Mouse (Mus musculus): ENCODE data around the gene Znrf3.
"Not testable (repeated sequence)": the region's sequence is repeated elsewhere in the genome, so short reads cannot be mapped to it uniquely, and the experiment has no call there.

The Znrf3 gene

DNA sequence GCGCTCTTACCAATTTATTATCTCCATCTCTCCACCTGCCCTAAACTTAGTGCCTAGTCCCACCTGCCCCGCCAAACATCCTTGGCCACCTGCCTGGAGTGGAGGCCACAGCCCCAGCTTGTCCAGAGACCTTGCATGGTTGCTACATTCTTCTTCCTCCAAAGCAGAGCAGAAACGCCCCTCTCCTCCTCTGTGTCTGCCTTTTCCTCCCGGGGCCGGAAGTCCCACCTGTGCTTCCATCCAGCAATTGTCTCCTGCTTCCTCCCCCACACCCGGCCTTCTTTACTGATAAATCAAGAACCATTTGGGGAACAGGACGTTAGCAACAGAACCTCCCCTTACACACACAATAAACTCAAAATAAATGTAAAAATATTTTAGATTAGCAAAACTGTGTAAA, 33.5 kb upstream of the Znrf3 start:
- H3K4me1 ChIP-seq (replicated peaks; ENCODE audit: low read depth, low read length): peaks cover 72% of the 10 kb centered on the region
- no peaks in the 10 kb centered on the region for H3K9me3 ChIP-seq (ENCODE audit: low read length)
- peaks cover 27% of the 10 kb centered on the region for H3K36me3 ChIP-seq (ENCODE audit: insufficient read depth, low read length)
- TF ChIP-seq NANOG (IDR thresholded peaks at IDR 0.05; ENCODE audit: borderline replicate concordance, low read length) (no peak), CTCF (conservative IDR thresholded peaks at IDR 0.05; ENCODE audit: low read length) (no peak), POU5F1 (IDR thresholded peaks at IDR 0.05; ENCODE audit: borderline replicate concordance, low read length) (no peak)
- H3K27me3 ChIP-seq (ENCODE audit: insufficient read depth, low read length): no peaks in the 10 kb centered on the region
- H3K4me3 ChIP-seq (replicated peaks; ENCODE audit: low read length): peak overlapping the region; percentile 84

DNA sequence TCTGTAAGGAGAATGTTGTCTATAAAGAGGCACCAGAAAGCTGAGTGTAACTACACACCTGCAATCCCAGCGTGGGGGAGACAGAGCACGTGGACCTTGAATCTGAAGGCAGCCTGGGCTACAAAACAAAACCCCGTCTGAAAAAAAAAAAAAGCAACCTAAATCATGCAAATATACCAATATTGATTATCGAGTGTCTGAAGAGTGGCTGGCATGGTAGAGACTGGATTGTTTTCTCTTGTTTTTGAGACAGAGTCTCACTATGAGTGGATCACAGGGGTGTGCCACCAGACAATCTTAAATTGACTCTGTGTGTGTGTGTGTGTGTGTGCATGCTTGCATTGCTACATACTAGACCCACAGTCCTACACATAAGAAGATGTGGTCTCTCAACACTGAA, 32.2 kb upstream of the Znrf3 start:
- H3K36me3 ChIP-seq (ENCODE audit: insufficient read depth, low read length): peaks cover 27% of the 10 kb centered on the region
- H3K27me3 ChIP-seq (ENCODE audit: insufficient read depth, low read length): no peaks in the 10 kb centered on the region
- peak overlapping the region; percentile 84 for H3K4me3 ChIP-seq (replicated peaks; ENCODE audit: low read length)
- peaks cover 58% of the 10 kb centered on the region for H3K4me1 ChIP-seq (replicated peaks; ENCODE audit: low read depth, low read length)
- no peaks in the 10 kb centered on the region for H3K9me3 ChIP-seq (ENCODE audit: low read length)
- TF ChIP-seq POU5F1 (IDR thresholded peaks at IDR 0.05; ENCODE audit: borderline replicate concordance, low read length): no peak
- TF ChIP-seq NANOG (IDR thresholded peaks at IDR 0.05; ENCODE audit: borderline replicate concordance, low read length): no peak
- no peak for TF ChIP-seq CTCF (conservative IDR thresholded peaks at IDR 0.05; ENCODE audit: low read length)

DNA sequence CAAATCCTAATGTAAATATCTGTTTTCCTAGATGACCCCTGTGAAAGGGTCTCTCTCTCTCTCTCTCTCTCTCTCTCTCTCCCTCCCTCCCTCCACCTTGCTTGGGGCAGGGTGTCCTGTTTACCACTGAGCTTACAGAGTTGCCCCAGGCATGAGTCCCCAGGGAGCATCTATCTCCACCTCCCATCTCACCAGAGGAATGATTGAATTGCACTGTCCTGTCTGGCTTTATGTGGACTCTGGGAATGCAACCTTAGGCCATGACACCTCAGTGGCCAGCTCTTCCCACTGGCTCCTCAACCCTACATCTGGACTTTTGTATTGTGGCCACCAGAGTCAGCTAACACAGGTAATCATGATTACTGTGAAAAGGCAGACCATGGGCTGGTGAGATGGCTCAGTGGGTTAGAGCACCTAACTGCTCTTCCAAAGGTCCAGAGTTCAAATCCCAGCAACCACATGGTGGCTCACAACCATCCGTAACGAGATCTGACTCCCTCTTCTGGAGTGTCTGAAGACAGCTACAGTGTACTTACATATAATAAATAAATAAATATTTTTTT, 31.0 kb upstream of the Znrf3 start:
- not testable (repeated sequence) for H3K4me3 ChIP-seq (replicated peaks; ENCODE audit: low read length); H3K27me3 ChIP-seq (ENCODE audit: insufficient read depth, low read length); H3K9me3 ChIP-seq (ENCODE audit: low read length)
- H3K4me1 ChIP-seq (replicated peaks; ENCODE audit: low read depth, low read length): peaks cover 47% of the 10 kb centered on the region
- H3K36me3 ChIP-seq (ENCODE audit: insufficient read depth, low read length): peaks cover 27% of the 10 kb centered on the region

DNA sequence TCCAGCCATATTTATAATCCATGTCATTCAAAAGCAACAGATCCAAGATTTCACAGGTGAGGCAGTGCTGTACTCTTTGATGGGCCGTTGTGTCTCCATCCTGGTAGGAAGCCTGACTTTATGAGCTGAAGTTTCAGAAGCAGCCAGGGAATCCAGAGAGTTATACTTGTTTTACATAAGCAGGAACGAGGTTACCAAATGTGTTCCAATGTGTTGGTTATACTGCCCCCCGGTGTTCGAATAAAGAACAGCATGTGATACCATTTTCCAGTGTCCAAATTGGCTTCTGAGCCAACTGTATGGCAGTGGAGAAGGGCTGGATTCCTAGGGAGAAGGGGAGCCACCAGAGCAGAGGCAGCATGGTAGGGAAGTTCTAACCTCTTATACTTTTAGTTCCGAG, 29.5 kb upstream of the Znrf3 start:
- Histone ChIP-seq H3K4me3 (replicated peaks; ENCODE audit: low read length) (no peak overlapping the region), H3K27me3 (ENCODE audit: insufficient read depth, low read length) (no peaks in the 10 kb centered on the region), H3K36me3 (ENCODE audit: insufficient read depth, low read length) (peaks cover 27% of the 10 kb centered on the region), H3K9me3 (ENCODE audit: low read length) (no peaks in the 10 kb centered on the region), H3K4me1 (replicated peaks; ENCODE audit: low read depth, low read length) (peaks cover 35% of the 10 kb centered on the region)
- TF ChIP-seq CTCF (conservative IDR thresholded peaks at IDR 0.05; ENCODE audit: low read length) (peak; percentile 74), POU5F1 (IDR thresholded peaks at IDR 0.05; ENCODE audit: borderline replicate concordance, low read length) (no peak), NANOG (IDR thresholded peaks at IDR 0.05; ENCODE audit: borderline replicate concordance, low read length) (no peak)

DNA sequence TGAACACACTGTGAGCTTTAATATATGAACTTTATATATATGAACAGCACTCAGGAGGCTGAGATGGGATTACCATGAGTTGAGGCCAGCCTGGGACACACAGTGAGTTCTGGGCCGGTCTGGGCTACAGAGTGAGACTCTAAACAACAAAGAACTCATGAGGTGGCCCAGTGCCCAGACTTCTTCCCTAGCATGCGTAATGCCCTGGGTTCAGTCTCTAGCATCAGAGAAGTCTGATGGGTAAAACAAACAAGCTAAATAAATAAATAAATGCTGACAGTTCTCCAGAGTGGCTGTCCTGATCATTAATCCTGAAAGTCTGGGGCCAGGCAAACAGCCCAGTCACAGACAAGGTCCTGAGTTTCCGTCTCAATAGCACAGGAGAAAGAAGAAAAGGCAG, 25.4 kb upstream of the Znrf3 start:
- TF ChIP-seq POU5F1 (IDR thresholded peaks at IDR 0.05; ENCODE audit: borderline replicate concordance, low read length) (no peak), CTCF (conservative IDR thresholded peaks at IDR 0.05; ENCODE audit: low read length) (no peak)
- Histone ChIP-seq H3K4me3 (replicated peaks; ENCODE audit: low read length) (no peak overlapping the region), H3K9me3 (ENCODE audit: low read length) (no peaks in the 10 kb centered on the region), H3K4me1 (replicated peaks; ENCODE audit: low read depth, low read length) (peaks cover 7% of the 10 kb centered on the region), H3K27me3 (ENCODE audit: insufficient read depth, low read length) (no peaks in the 10 kb centered on the region; the same call in 1 of the 2 replicates), H3K36me3 (ENCODE audit: insufficient read depth, low read length) (peaks cover 12% of the 10 kb centered on the region)

DNA sequence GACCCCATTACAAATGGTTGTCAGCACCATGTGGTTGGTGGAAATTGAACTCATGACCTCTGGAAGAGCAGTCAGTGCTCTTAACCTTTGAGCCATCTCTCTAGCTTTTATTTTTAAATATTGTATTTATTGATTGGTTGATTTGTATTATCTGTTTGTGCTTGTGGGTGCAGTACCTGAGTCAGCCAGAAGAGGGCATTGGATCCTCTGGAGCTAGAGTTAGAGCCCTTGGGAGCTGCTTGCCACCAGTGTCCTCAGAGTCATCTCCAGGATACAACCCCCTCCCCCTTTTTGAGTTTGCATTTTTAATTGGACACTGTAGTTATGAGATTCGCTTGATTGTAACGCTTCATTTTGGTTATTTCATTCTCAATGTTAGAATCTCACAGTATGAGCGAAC, 24.4 kb upstream of the Znrf3 start:
- H3K4me3 ChIP-seq (replicated peaks; ENCODE audit: low read length): no peak overlapping the region
- H3K36me3 ChIP-seq (ENCODE audit: insufficient read depth, low read length): peaks cover 2% of the 10 kb centered on the region; the same call in 1 of the 2 replicates
- peaks cover 4% of the 10 kb centered on the region; the same call in 1 of the 2 replicates for H3K9me3 ChIP-seq (ENCODE audit: low read length)
- no peaks in the 10 kb centered on the region; the same call in 1 of the 2 replicates for H3K27me3 ChIP-seq (ENCODE audit: insufficient read depth, low read length)
- TF ChIP-seq POU5F1 (IDR thresholded peaks at IDR 0.05; ENCODE audit: borderline replicate concordance, low read length) (no peak), NANOG (IDR thresholded peaks at IDR 0.05; ENCODE audit: borderline replicate concordance, low read length) (no peak), CTCF (conservative IDR thresholded peaks at IDR 0.05; ENCODE audit: low read length) (peak; percentile 86)
- no peaks in the 10 kb centered on the region for H3K4me1 ChIP-seq (replicated peaks; ENCODE audit: low read depth, low read length)

DNA sequence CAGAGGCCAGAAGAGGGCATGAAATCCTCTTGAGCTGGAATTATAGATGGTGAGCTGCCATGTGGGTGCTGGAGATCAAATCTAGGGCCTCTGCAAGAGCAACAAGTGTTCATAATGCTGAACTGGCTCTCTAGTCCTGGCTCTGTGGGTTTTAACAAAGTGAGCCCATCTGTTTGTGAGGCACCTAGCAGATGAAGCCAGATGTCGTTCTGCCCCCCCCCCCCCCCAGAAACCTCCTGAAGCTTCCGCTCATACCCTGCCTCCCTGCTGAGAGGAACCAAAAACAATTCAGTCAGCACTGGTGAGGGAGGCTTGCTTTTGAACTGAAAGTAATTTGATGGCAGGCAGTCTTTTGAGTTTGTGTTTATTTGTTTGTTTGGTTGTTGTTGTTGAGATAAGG, 23.8 kb upstream of the Znrf3 start:
- TF ChIP-seq NANOG (IDR thresholded peaks at IDR 0.05; ENCODE audit: borderline replicate concordance, low read length): no peak
- TF ChIP-seq CTCF (conservative IDR thresholded peaks at IDR 0.05; ENCODE audit: low read length): no peak
- TF ChIP-seq POU5F1 (IDR thresholded peaks at IDR 0.05; ENCODE audit: borderline replicate concordance, low read length): no peak
- Histone ChIP-seq H3K4me3 (replicated peaks; ENCODE audit: low read length) (no peak overlapping the region), H3K36me3 (ENCODE audit: insufficient read depth, low read length) (no peaks in the 10 kb centered on the region; the same call in 1 of the 2 replicates), H3K4me1 (replicated peaks; ENCODE audit: low read depth, low read length) (no peaks in the 10 kb centered on the region), H3K27me3 (ENCODE audit: insufficient read depth, low read length) (no peaks in the 10 kb centered on the region; the same call in 1 of the 2 replicates), H3K9me3 (ENCODE audit: low read length) (peaks cover 10% of the 10 kb centered on the region)

DNA sequence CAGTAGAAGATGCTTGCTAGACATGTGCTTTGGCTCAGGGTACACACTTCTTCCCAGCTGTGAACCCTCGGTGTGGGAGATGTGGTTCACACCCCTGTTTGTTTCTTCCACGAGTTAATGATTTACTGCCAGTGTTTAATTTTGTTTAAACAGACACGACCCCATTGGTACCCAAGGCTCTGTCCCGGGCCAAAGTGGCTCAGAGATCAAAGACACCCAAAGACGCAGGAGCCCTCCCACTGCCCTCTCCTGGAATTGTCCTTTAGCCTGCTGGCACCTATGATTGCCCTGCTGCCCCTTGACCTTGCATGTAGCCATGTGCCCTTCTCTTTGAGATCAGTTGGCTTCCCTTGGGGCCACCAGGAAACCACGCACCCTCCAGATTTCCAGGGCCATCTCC, 7.3 kb upstream of the Znrf3 start:
- no peak overlapping the region for H3K4me3 ChIP-seq (replicated peaks; ENCODE audit: low read length)
- peaks cover 6% of the 10 kb centered on the region; the same call in 1 of the 2 replicates for H3K4me1 ChIP-seq (replicated peaks; ENCODE audit: low read depth, low read length)
- H3K27me3 ChIP-seq (ENCODE audit: insufficient read depth, low read length): peaks cover 30% of the 10 kb centered on the region
- H3K36me3 ChIP-seq (ENCODE audit: insufficient read depth, low read length): no peaks in the 10 kb centered on the region
- H3K9me3 ChIP-seq (ENCODE audit: low read length): no peaks in the 10 kb centered on the region
- TF ChIP-seq CTCF (conservative IDR thresholded peaks at IDR 0.05; ENCODE audit: low read length) (no peak), NANOG (IDR thresholded peaks at IDR 0.05; ENCODE audit: borderline replicate concordance, low read length) (no peak), POU5F1 (IDR thresholded peaks at IDR 0.05; ENCODE audit: borderline replicate concordance, low read length) (no peak)

DNA sequence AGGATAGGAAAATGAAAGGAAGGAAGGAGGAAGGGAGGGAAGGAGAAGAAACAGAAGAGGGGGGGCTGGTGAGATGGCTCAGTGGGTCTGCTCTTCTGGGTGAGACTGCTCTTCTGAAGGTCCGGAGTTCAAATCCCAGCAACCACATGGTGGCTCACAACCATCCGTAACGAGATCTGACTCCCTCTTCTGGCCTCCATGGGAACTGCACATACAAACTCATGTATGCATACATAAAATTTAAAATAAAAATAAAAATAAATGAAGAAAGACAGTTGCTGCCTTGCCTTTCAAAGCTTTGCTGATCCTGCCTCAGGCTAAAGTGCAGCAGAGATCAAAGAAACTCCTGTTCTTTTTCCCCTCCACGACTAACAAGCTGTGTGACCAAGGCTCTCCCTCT, 6.7 kb upstream of the Znrf3 start:
- TF ChIP-seq CTCF (conservative IDR thresholded peaks at IDR 0.05; ENCODE audit: low read length): peak; percentile 14; the same call in 1 of the 2 replicates
- TF ChIP-seq POU5F1 (IDR thresholded peaks at IDR 0.05; ENCODE audit: borderline replicate concordance, low read length): no peak
- no peak for TF ChIP-seq NANOG (IDR thresholded peaks at IDR 0.05; ENCODE audit: borderline replicate concordance, low read length)
- Histone ChIP-seq H3K4me3 (replicated peaks; ENCODE audit: low read length) (no peak overlapping the region), H3K9me3 (ENCODE audit: low read length) (no peaks in the 10 kb centered on the region), H3K27me3 (ENCODE audit: insufficient read depth, low read length) (peaks cover 30% of the 10 kb centered on the region), H3K4me1 (replicated peaks; ENCODE audit: low read depth, low read length) (peaks cover 6% of the 10 kb centered on the region; the same call in 1 of the 2 replicates), H3K36me3 (ENCODE audit: insufficient read depth, low read length) (no peaks in the 10 kb centered on the region)

All from E14TG2a.4 (cell line).